Mouse (Mus musculus) forebrain, embryonic 11.5 days (tissue): Measurements from ENCODE around the gene Arhgef16. TPM values are rescaled to one million over a fixed set of nuclear protein-coding genes. Genes with fewer than 3 reads are reported as not detected.

ENCODE experiments used
- ATAC-seq: fragments of 200-750 bp; cut with Nextera tagmentation; replicated peaks from 2 replicates; pipeline ENCODE4 v1.8.0; 2017; ENCODE audit warnings: moderate TSS enrichment; ENCODE audit not compliant: low FRiP score
- DNase-seq: peaks from one replicate; pipeline ENCODE4 v3.0.0-alpha.2; 2017; ENCODE audit warnings: low spot score
- H3K27ac ChIP-seq: fragments of 300-500 bp; sonication (generic); 2 replicates; pipeline ENCODE4 v1.5.1; 2014; ENCODE audit warnings: low read depth, low read length
- H3K27me3 ChIP-seq: fragments of 300-500 bp; sonication (generic); 2 replicates; pipeline ENCODE4 v1.6.1; 2014; ENCODE audit warnings: mild to moderate bottlenecking, low read length, mixed read lengths; ENCODE audit not compliant: control insufficient read depth, insufficient read depth
- H3K36me3 ChIP-seq: fragments of 300-500 bp; sonication (generic); 2 replicates; pipeline ENCODE4 v1.6.1; 2014; ENCODE audit warnings: mild to moderate bottlenecking, low read length, moderate library complexity, mixed read lengths; ENCODE audit not compliant: control insufficient read depth, insufficient read depth
- H3K4me1 ChIP-seq: fragments of 300-500 bp; sonication (generic); replicated peaks from 2 replicates; pipeline ENCODE4 v1.6.1; 2014; ENCODE audit warnings: low read length, mixed read lengths; ENCODE audit not compliant: control insufficient read depth, insufficient read depth
- H3K4me2 ChIP-seq: fragments of 300-500 bp; sonication (generic); 2 replicates; pipeline ENCODE4 v1.6.1; 2014; ENCODE audit warnings: low read depth, mild to moderate bottlenecking, low read length, moderate library complexity, mixed read lengths; ENCODE audit not compliant: severe bottlenecking
- H3K4me3 ChIP-seq: fragments of 300-500 bp; sonication (generic); 2 replicates; pipeline ENCODE4 v1.5.1; 2014; ENCODE audit warnings: low read depth, low read length
- H3K9ac ChIP-seq: fragments of 300-500 bp; sonication (generic); 2 replicates; pipeline ENCODE4 v1.6.1; 2014; ENCODE audit warnings: low read length
- H3K9me3 ChIP-seq: fragments of 300-500 bp; sonication (generic); 2 replicates; pipeline ENCODE4 v1.6.1; 2016; ENCODE audit warnings: low read length, mixed read lengths; ENCODE audit not compliant: control insufficient read depth
- WGBS: fragments of 180-500 bp; shearing (Covaris S2); extraction: QIAGEN DNeasy Blood & Tissue Kit; methylation state at CpG from one replicate; pipeline ENCODE4 v1.1.7; 2014; 5-methylcytosine and 5-hydroxymethylcytosine counted together
- polyA plus RNA-seq: library from polyadenylated mRNA; unstranded; fragments of >200 nt; fragmentation: Nextera tagmentation; extraction: Ambion mirVana; gene quantifications from 2 replicates; pipeline ENCODE4 v1.2.1, GENCODE M21; 2014

The Arhgef16 gene
- polyA plus RNA-seq, 1 experiment from 2014 or later: 0.90 TPM

GRCm38 (mm10) chr4:154330001-154330400 lies 28.5 kb upstream of the Arhgef16 start:
- no peaks in the 10 kb centered on the region for H3K4me1 ChIP-seq
- H3K4me2 ChIP-seq: no peak overlapping the region
- WGBS: 92% methylated on average over 7 of the region's 7 CpGs
- DNase-seq (no peak), ATAC-seq (no peak)
- H3K36me3 ChIP-seq: no peaks in the 10 kb centered on the region; the same call in 1 of the 2 replicates
- H3K9me3 ChIP-seq: no peaks in the 10 kb centered on the region
- no peak overlapping the region; the same call in 1 of the 2 replicates for H3K9ac ChIP-seq
- no peaks in the 10 kb centered on the region for H3K27me3 ChIP-seq
- H3K27ac ChIP-seq: no peak overlapping the region
- H3K4me3 ChIP-seq: no peak overlapping the region

GRCm38 (mm10) chr4:154328836-154329235 lies 27.4 kb upstream of the Arhgef16 start:
- no peaks in the 10 kb centered on the region for H3K4me1 ChIP-seq
- no peaks in the 10 kb centered on the region; the same call in 1 of the 2 replicates for H3K36me3 ChIP-seq
- peak; percentile 57 for ATAC-seq
- no peak overlapping the region for H3K9ac ChIP-seq
- no peaks in the 10 kb centered on the region for H3K27me3 ChIP-seq
- no peak overlapping the region for H3K4me3 ChIP-seq
- H3K27ac ChIP-seq: no peak overlapping the region
- peak; percentile 87 for DNase-seq
- 5% methylated on average over 6 of the region's 6 CpGs for WGBS
- H3K4me2 ChIP-seq: no peak overlapping the region
- H3K9me3 ChIP-seq: no peaks in the 10 kb centered on the region

GRCm38 (mm10) chr4:154328431-154328830 lies 27.0 kb upstream of the Arhgef16 start:
- H3K27me3 ChIP-seq: no peaks in the 10 kb centered on the region
- H3K36me3 ChIP-seq: no peaks in the 10 kb centered on the region; the same call in 1 of the 2 replicates
- H3K4me3 ChIP-seq: no peak overlapping the region
- ATAC-seq: no peak
- no peak overlapping the region for H3K4me2 ChIP-seq
- H3K9ac ChIP-seq: no peak overlapping the region
- 7% methylated on average over 14 of the region's 20 CpGs for WGBS
- DNase-seq: no peak
- H3K4me1 ChIP-seq: no peaks in the 10 kb centered on the region
- H3K27ac ChIP-seq: no peak overlapping the region
- no peaks in the 10 kb centered on the region for H3K9me3 ChIP-seq

- DNase-seq (no peak), ATAC-seq (no peak)
- no peaks in the 10 kb centered on the region for H3K9me3 ChIP-seq
- H3K36me3 ChIP-seq: no peaks in the 10 kb centered on the region
- H3K4me2 ChIP-seq: no peak overlapping the region
- H3K9ac ChIP-seq: no peak overlapping the region
- WGBS: 73% methylated on average over 4 of the region's 4 CpGs
- H3K27me3 ChIP-seq: no peaks in the 10 kb centered on the region
- H3K27ac ChIP-seq: no peak overlapping the region
- H3K4me1 ChIP-seq: no peaks in the 10 kb centered on the region
- no peak overlapping the region for H3K4me3 ChIP-seq
Measured at GRCm38 (mm10) chr4:154325410-154325809, 23.9 kb upstream of the Arhgef16 start.

GRCm38 (mm10) chr4:154313622-154313967 lies 12.1 kb upstream of the Arhgef16 start:
- Histone ChIP-seq H3K9me3 (no peaks in the 10 kb centered on the region), H3K4me1 (no peaks in the 10 kb centered on the region), H3K27me3 (no peaks in the 10 kb centered on the region), H3K4me3 (no peak overlapping the region), H3K36me3 (no peaks in the 10 kb centered on the region), H3K9ac (no peak overlapping the region), H3K27ac (peak overlapping the region; percentile 53; the same call in 1 of the 2 replicates), H3K4me2 (no peak overlapping the region)
- no peak for DNase-seq
- 78% methylated on average over 11 of the region's 11 CpGs for WGBS
- ATAC-seq: no peak

GRCm38 (mm10) chr4:154312935-154313621 lies 11.6 kb upstream of the Arhgef16 start:
- no peak overlapping the region for H3K4me2 ChIP-seq
- 0 out of 2 replicates have a peak, but pooled peaks have one; percentile 42 for ATAC-seq
- no peaks in the 10 kb centered on the region for H3K9me3 ChIP-seq
- 21% methylated on average over 4 of the region's 4 CpGs for WGBS
- H3K4me1 ChIP-seq: no peaks in the 10 kb centered on the region
- H3K27me3 ChIP-seq: no peaks in the 10 kb centered on the region
- H3K4me3 ChIP-seq: no peak overlapping the region
- no peaks in the 10 kb centered on the region for H3K36me3 ChIP-seq
- H3K9ac ChIP-seq: no peak overlapping the region
- H3K27ac ChIP-seq: peak overlapping the region; percentile 53
- no peak for DNase-seq

- Histone ChIP-seq H3K4me2 (no peak overlapping the region), H3K36me3 (no peaks in the 10 kb centered on the region), H3K4me1 (no peaks in the 10 kb centered on the region), H3K9ac (no peak overlapping the region), H3K9me3 (no peaks in the 10 kb centered on the region), H3K4me3 (no peak overlapping the region), H3K27ac (peak overlapping the region; percentile 53), H3K27me3 (no peaks in the 10 kb centered on the region)
- 85% methylated on average over 2 of the region's 2 CpGs for WGBS
- DNase-seq: no peak
- ATAC-seq: 0 out of 2 replicates have a peak, but pooled peaks have one; percentile 42
Measured at GRCm38 (mm10) chr4:154312143-154312812, 10.8 kb upstream of the Arhgef16 start.

- H3K4me1 ChIP-seq: no peaks in the 10 kb centered on the region
- no peak overlapping the region for H3K4me3 ChIP-seq
- H3K27ac ChIP-seq: no peak overlapping the region
- H3K27me3 ChIP-seq: no peaks in the 10 kb centered on the region
- no peak for DNase-seq
- 82% methylated on average over 9 of the region's 9 CpGs for WGBS
- H3K4me2 ChIP-seq: no peak overlapping the region
- no peaks in the 10 kb centered on the region for H3K9me3 ChIP-seq
- no peaks in the 10 kb centered on the region for H3K36me3 ChIP-seq
- no peak overlapping the region for H3K9ac ChIP-seq
- ATAC-seq: no peak
Measured at GRCm38 (mm10) chr4:154310576-154311262, 9.2 kb upstream of the Arhgef16 start.
